Mouse (Mus musculus) forebrain, embryonic 12.5 days (tissue): Measurements from ENCODE around the gene Ptpn3. TPM values are rescaled to one million over a fixed set of nuclear protein-coding genes. Genes with fewer than 3 reads are reported as not detected.
"Not testable (repeated sequence)": the region's sequence is repeated elsewhere in the genome, so short reads cannot be mapped to it uniquely, and the experiment has no call there.

ENCODE experiments used
- ATAC-seq: fragments of 200-750 bp; cut with Nextera tagmentation; 2 replicates; pipeline ENCODE4 v1.8.0; 2017; ENCODE audit warnings: moderate TSS enrichment; ENCODE audit not compliant: low FRiP score
- H3K27ac ChIP-seq: fragments of 300-500 bp; sonication (generic); 2 replicates; pipeline ENCODE4 v1.5.1; 2016; ENCODE audit warnings: mild to moderate bottlenecking
- H3K27me3 ChIP-seq: fragments of 300-500 bp; sonication (generic); 2 replicates; pipeline ENCODE4 v1.6.1; 2016; ENCODE audit warnings: mild to moderate bottlenecking
- H3K36me3 ChIP-seq: fragments of 300-500 bp; sonication (generic); replicated peaks from 2 replicates; pipeline ENCODE4 v1.6.1; 2016; ENCODE audit warnings: mild to moderate bottlenecking
- H3K4me1 ChIP-seq: fragments of 300-500 bp; sonication (generic); 2 replicates; pipeline ENCODE4 v1.6.1; 2016
- H3K4me2 ChIP-seq: fragments of 300-500 bp; sonication (generic); 2 replicates; pipeline ENCODE4 v1.6.1; 2016; ENCODE audit warnings: mild to moderate bottlenecking, moderate library complexity
- H3K4me3 ChIP-seq: fragments of 300-500 bp; sonication (generic); replicated peaks from 2 replicates; pipeline ENCODE4 v1.5.1; 2016; ENCODE audit warnings: mild to moderate bottlenecking
- H3K9ac ChIP-seq: fragments of 300-500 bp; sonication (generic); 2 replicates; pipeline ENCODE4 v1.6.1; 2016; ENCODE audit warnings: mild to moderate bottlenecking
- H3K9me3 ChIP-seq: fragments of 300-500 bp; sonication (generic); 2 replicates; pipeline ENCODE4 v1.6.1; 2016
- WGBS: fragments of 180-500 bp; shearing (Covaris S2); methylation state at CpG from one replicate; pipeline ENCODE4 v1.1.7; 2016; 5-methylcytosine and 5-hydroxymethylcytosine counted together
- polyA plus RNA-seq: library from polyadenylated mRNA; unstranded; fragments of >200 nt; fragmentation: Nextera tagmentation; extraction: Ambion mirVana; gene quantifications from 2 replicates; pipeline ENCODE4 v1.2.1, GENCODE M21; 2016

Ptpn3 gene
- polyA plus RNA-seq, 1 experiment from 2014 or later, result 2.4 TPM

- 64% methylated on average over 7 of the region's 7 CpGs for WGBS
- Histone ChIP-seq H3K4me3 (no peak overlapping the region), H3K27me3 (no peaks in the 10 kb centered on the region), H3K9me3 (no peaks in the 10 kb centered on the region), H3K4me2 (no peak overlapping the region), H3K4me1 (0 out of 2 replicates have a peak, but pooled peaks cover 4% of the 10 kb centered on the region), H3K36me3 (no peaks in the 10 kb centered on the region), H3K9ac (no peak overlapping the region), H3K27ac (no peak overlapping the region)
- ATAC-seq, result no peak
Observed at GRCm38 (mm10) chr4:57202132-57202531, 99.5 kb downstream of the Ptpn3 start.

- no peak overlapping the region for H3K4me2 ChIP-seq
- H3K9ac ChIP-seq, result no peak overlapping the region
- no peak overlapping the region for H3K27ac ChIP-seq
- ATAC-seq, result no peak
- H3K9me3 ChIP-seq, result no peaks in the 10 kb centered on the region
- 0 out of 2 replicates have a peak, but pooled peaks cover 4% of the 10 kb centered on the region for H3K4me1 ChIP-seq
- no peaks in the 10 kb centered on the region for H3K36me3 ChIP-seq
- no peaks in the 10 kb centered on the region for H3K27me3 ChIP-seq
- 84% methylated on average over 6 of the region's 6 CpGs for WGBS
- H3K4me3 ChIP-seq, result no peak overlapping the region
Observed at GRCm38 (mm10) chr4:57200661-57201060, 101.0 kb downstream of the Ptpn3 start.

GRCm38 (mm10) chr4:57198666-57199393 is 102.8 kb downstream of the Ptpn3 start:
- not testable (repeated sequence) for H3K4me2 ChIP-seq, H3K4me1 ChIP-seq, H3K9me3 ChIP-seq, H3K27ac ChIP-seq, H3K9ac ChIP-seq, H3K27me3 ChIP-seq, H3K36me3 ChIP-seq, ATAC-seq, H3K4me3 ChIP-seq
- WGBS, result 96% methylated on average over 20 of the region's 20 CpGs

- Histone ChIP-seq H3K27me3 (no peaks in the 10 kb centered on the region), H3K4me3 (no peak overlapping the region), H3K36me3 (no peaks in the 10 kb centered on the region), H3K4me1 (no peaks in the 10 kb centered on the region), H3K9ac (no peak overlapping the region), H3K27ac (no peak overlapping the region), H3K4me2 (no peak overlapping the region), H3K9me3 (no peaks in the 10 kb centered on the region)
- no peak for ATAC-seq
- 83% methylated on average over 9 of the region's 9 CpGs for WGBS
Observed at GRCm38 (mm10) chr4:57191543-57192283, 109.9 kb downstream of the Ptpn3 start.

GRCm38 (mm10) chr4:57189881-57190280 is 111.8 kb downstream of the Ptpn3 start:
- 94% methylated on average over 2 of the region's 2 CpGs for WGBS
- ATAC-seq, result no peak
- no peak overlapping the region for H3K4me2 ChIP-seq
- no peaks in the 10 kb centered on the region for H3K36me3 ChIP-seq
- H3K9me3 ChIP-seq, result no peaks in the 10 kb centered on the region
- H3K27ac ChIP-seq, result no peak overlapping the region
- H3K4me3 ChIP-seq, result no peak overlapping the region
- no peaks in the 10 kb centered on the region for H3K4me1 ChIP-seq
- H3K9ac ChIP-seq, result no peak overlapping the region
- no peaks in the 10 kb centered on the region for H3K27me3 ChIP-seq

GRCm38 (mm10) chr4:57186035-57186434 is 115.6 kb downstream of the Ptpn3 start:
- no peak overlapping the region for H3K27ac ChIP-seq
- WGBS, result 42% methylated on average over 6 of the region's 6 CpGs
- no peaks in the 10 kb centered on the region for H3K4me1 ChIP-seq
- H3K36me3 ChIP-seq, result no peaks in the 10 kb centered on the region
- ATAC-seq, result no peak
- no peaks in the 10 kb centered on the region for H3K27me3 ChIP-seq
- no peak overlapping the region for H3K9ac ChIP-seq
- no peak overlapping the region for H3K4me3 ChIP-seq
- no peak overlapping the region for H3K4me2 ChIP-seq
- H3K9me3 ChIP-seq, result no peaks in the 10 kb centered on the region

GRCm38 (mm10) chr4:57185462-57185861 is 116.2 kb downstream of the Ptpn3 start:
- Histone ChIP-seq H3K4me1 (no peaks in the 10 kb centered on the region), H3K36me3 (no peaks in the 10 kb centered on the region), H3K9ac (no peak overlapping the region), H3K4me2 (no peak overlapping the region), H3K27me3 (no peaks in the 10 kb centered on the region), H3K4me3 (no peak overlapping the region), H3K9me3 (no peaks in the 10 kb centered on the region), H3K27ac (no peak overlapping the region)
- 94% methylated on average over 8 of the region's 8 CpGs for WGBS
- ATAC-seq, result no peak

- Histone ChIP-seq H3K27me3 (no peaks in the 10 kb centered on the region), H3K4me1 (no peaks in the 10 kb centered on the region), H3K4me2 (no peak overlapping the region), H3K36me3 (no peaks in the 10 kb centered on the region), H3K27ac (no peak overlapping the region), H3K9me3 (no peaks in the 10 kb centered on the region), H3K9ac (no peak overlapping the region), H3K4me3 (no peak overlapping the region)
- ATAC-seq, result no peak
- WGBS, result 71% methylated on average over 4 of the region's 4 CpGs
Observed at GRCm38 (mm10) chr4:57183493-57183892, 118.1 kb downstream of the Ptpn3 start.

GRCm38 (mm10) chr4:57181538-57181937 is 120.1 kb downstream of the Ptpn3 start:
- Histone ChIP-seq H3K27ac (no peak overlapping the region), H3K4me2 (no peak overlapping the region), H3K9ac (no peak overlapping the region), H3K4me1 (no peaks in the 10 kb centered on the region), H3K9me3 (no peaks in the 10 kb centered on the region), H3K36me3 (no peaks in the 10 kb centered on the region), H3K4me3 (no peak overlapping the region), H3K27me3 (no peaks in the 10 kb centered on the region)
- no peak for ATAC-seq
- WGBS, result 71% methylated on average over 1 of the region's 1 CpGs

- no peaks in the 10 kb centered on the region for H3K9me3 ChIP-seq
- H3K27me3 ChIP-seq, result no peaks in the 10 kb centered on the region
- no peak overlapping the region for H3K4me2 ChIP-seq
- H3K36me3 ChIP-seq, result no peaks in the 10 kb centered on the region
- H3K4me1 ChIP-seq, result no peaks in the 10 kb centered on the region
- ATAC-seq, result no peak
- H3K27ac ChIP-seq, result no peak overlapping the region
- H3K9ac ChIP-seq, result no peak overlapping the region
- 76% methylated on average over 4 of the region's 4 CpGs for WGBS
- H3K4me3 ChIP-seq, result no peak overlapping the region
Observed at GRCm38 (mm10) chr4:57178881-57179280, 122.8 kb downstream of the Ptpn3 start.

GRCm38 (mm10) chr4:57175329-57175728 is 126.3 kb downstream of the Ptpn3 start:
- H3K36me3 ChIP-seq, result no peaks in the 10 kb centered on the region
- no peak overlapping the region for H3K4me3 ChIP-seq
- no peaks in the 10 kb centered on the region for H3K27me3 ChIP-seq
- H3K27ac ChIP-seq, result no peak overlapping the region
- no peak overlapping the region for H3K4me2 ChIP-seq
- H3K9ac ChIP-seq, result no peak overlapping the region
- ATAC-seq, result no peak
- WGBS, result 74% methylated on average over 10 of the region's 10 CpGs
- no peaks in the 10 kb centered on the region for H3K4me1 ChIP-seq
- no peaks in the 10 kb centered on the region for H3K9me3 ChIP-seq

GRCm38 (mm10) chr4:57172861-57173260 is 128.8 kb downstream of the Ptpn3 start:
- Histone ChIP-seq H3K9ac (no peak overlapping the region), H3K4me2 (no peak overlapping the region), H3K4me3 (no peak overlapping the region), H3K4me1 (no peaks in the 10 kb centered on the region), H3K27me3 (no peaks in the 10 kb centered on the region), H3K9me3 (no peaks in the 10 kb centered on the region), H3K27ac (no peak overlapping the region), H3K36me3 (no peaks in the 10 kb centered on the region)
- ATAC-seq, result no peak
- 51% methylated on average over 8 of the region's 8 CpGs for WGBS

- Histone ChIP-seq H3K36me3 (no peaks in the 10 kb centered on the region), H3K4me1 (no peaks in the 10 kb centered on the region), H3K27ac (no peak overlapping the region), H3K9me3 (no peaks in the 10 kb centered on the region), H3K9ac (no peak overlapping the region), H3K27me3 (no peaks in the 10 kb centered on the region), H3K4me3 (no peak overlapping the region), H3K4me2 (no peak overlapping the region)
- WGBS, result 83% methylated on average over 5 of the region's 5 CpGs
- ATAC-seq, result no peak
Observed at GRCm38 (mm10) chr4:57171817-57172216, 129.8 kb downstream of the Ptpn3 start.
